Comparison of ENCODE assay signal across 8 mouse cellular contexts in genomic region chr7:78912253-78912973, GRCm38 (mm10). TPM values are rescaled to one million over a fixed set of nuclear protein-coding genes. Genes with fewer than 3 reads are reported as not detected.
DNase-seq lines count a peak whose midpoint lies in the region; ATAC-seq and TF ChIP-seq lines count a peak whose summit lies in the region.

No protein-coding gene starts in this region.

- 0 out of 2 replicates have a peak, but pooled peaks cover 6% of the 10 kb centered on the region for H3K27me3 ChIP-seq in heart, embryonic 12.5 days (replicated peaks)
- no peaks in the 10 kb centered on the region for H3K27me3 ChIP-seq in limb, embryonic 14.5 days (ENCODE audit: control insufficient read depth, insufficient read depth, low read length)
- H3K27me3 ChIP-seq in midbrain, embryonic 13.5 days: 0 out of 2 replicates have a peak, but pooled peaks cover 4% of the 10 kb centered on the region
- H3K27me3 ChIP-seq in stomach, embryonic 16.5 days (ENCODE audit: control insufficient read depth, insufficient read depth, low read length): no peaks in the 10 kb centered on the region

- TF ChIP-seq CTCF in brain, embryonic 14.5 days (IDR thresholded peaks at IDR 0.05; ENCODE audit: borderline replicate concordance, extremely low read depth, insufficient read depth, insufficient read length): no peak

- H3K27ac ChIP-seq in heart, embryonic 12.5 days (ENCODE audit: poor library complexity, severe bottlenecking): no peak overlapping the region
- no peak overlapping the region for H3K27ac ChIP-seq in limb, embryonic 14.5 days (replicated peaks; ENCODE audit: low read depth, low read length)
- H3K27ac ChIP-seq in midbrain, embryonic 13.5 days: no peak overlapping the region
- H3K27ac ChIP-seq in stomach, embryonic 16.5 days (ENCODE audit: low read length): peak overlapping the region; percentile 80

- TF ChIP-seq POLR2A in brain, embryonic 14.5 days (IDR thresholded peaks at IDR 0.05; ENCODE audit: borderline replicate concordance, extremely low read depth, insufficient read depth, insufficient read length, poor library complexity, severe bottlenecking): no peak
- no peak for TF ChIP-seq POLR2A in limb, embryonic 14.5 days (IDR thresholded peaks at IDR 0.05; ENCODE audit: borderline replicate concordance, extremely low read depth, insufficient read depth, insufficient read length)

- peaks cover 21% of the 10 kb centered on the region for H3K4me1 ChIP-seq in heart, embryonic 12.5 days (replicated peaks)
- H3K4me1 ChIP-seq in limb, embryonic 14.5 days (ENCODE audit: control insufficient read depth, insufficient read depth, low read length): peaks cover 8% of the 10 kb centered on the region; the same call in 1 of the 2 replicates
- peaks cover 28% of the 10 kb centered on the region for H3K4me1 ChIP-seq in midbrain, embryonic 13.5 days (replicated peaks)
- H3K4me1 ChIP-seq in stomach, embryonic 16.5 days (ENCODE audit: control insufficient read depth, insufficient read depth, low read length): peaks cover 24% of the 10 kb centered on the region

- H3K4me2 ChIP-seq in heart, embryonic 12.5 days: peak overlapping the region; percentile 68
- H3K4me2 ChIP-seq in limb, embryonic 14.5 days (replicated peaks; ENCODE audit: low read depth, low read length, severe bottlenecking): peak overlapping the region; percentile 32
- peak overlapping the region; percentile 45 for H3K4me2 ChIP-seq in midbrain, embryonic 13.5 days (replicated peaks)
- peak overlapping the region; percentile 49 for H3K4me2 ChIP-seq in stomach, embryonic 16.5 days (ENCODE audit: low read depth, low read length)

- no peaks in the 10 kb centered on the region for H3K9me3 ChIP-seq in heart, embryonic 12.5 days (replicated peaks)
- no peaks in the 10 kb centered on the region for H3K9me3 ChIP-seq in limb, embryonic 14.5 days (ENCODE audit: control insufficient read depth, low read length)
- H3K9me3 ChIP-seq in midbrain, embryonic 13.5 days: no peaks in the 10 kb centered on the region
- no peaks in the 10 kb centered on the region for H3K9me3 ChIP-seq in stomach, embryonic 16.5 days (replicated peaks; ENCODE audit: control insufficient read depth, low read length)

- no peak for ATAC-seq in heart, embryonic 12.5 days (ENCODE audit: insufficient number of reproducible peaks, low FRiP score)
- ATAC-seq in limb, embryonic 14.5 days (ENCODE audit: low FRiP score, low read depth): peak; percentile 23; the same call in 1 of the 2 replicates
- ATAC-seq in midbrain, embryonic 13.5 days: 0 out of 2 replicates have a peak, but pooled peaks have one; percentile 4
- ATAC-seq in stomach, embryonic 16.5 days (ENCODE audit: insufficient read depth, low FRiP score): no peak

- 16% methylated on average over 20 of the region's 20 CpGs for WGBS in heart, embryonic 12.5 days
- WGBS in limb, embryonic 14.5 days: 27% methylated on average over 20 of the region's 20 CpGs
- WGBS in midbrain, embryonic 13.5 days: 10% methylated on average over 20 of the region's 20 CpGs
- 18% methylated on average over 20 of the region's 20 CpGs for WGBS in stomach, embryonic 16.5 days

- peak overlapping the region; percentile 30 for H3K4me3 ChIP-seq in heart, embryonic 12.5 days
- H3K4me3 ChIP-seq in limb, embryonic 14.5 days (replicated peaks; ENCODE audit: low read length): no peak overlapping the region
- H3K4me3 ChIP-seq in midbrain, embryonic 13.5 days (replicated peaks): peak overlapping the region; percentile 20
- H3K4me3 ChIP-seq in stomach, embryonic 16.5 days (replicated peaks; ENCODE audit: low read length): peak overlapping the region; percentile 26

- H3K9ac ChIP-seq in heart, embryonic 12.5 days: 0 out of 2 replicates have a peak overlapping the region, but pooled peaks have one; percentile 39
- H3K9ac ChIP-seq in limb, embryonic 14.5 days (ENCODE audit: low read depth, low read length, severe bottlenecking): no peak overlapping the region
- no peak overlapping the region for H3K9ac ChIP-seq in midbrain, embryonic 13.5 days (replicated peaks)
- peak overlapping the region; percentile 58 for H3K9ac ChIP-seq in stomach, embryonic 16.5 days (ENCODE audit: low read length)

- peaks cover 6% of the 10 kb centered on the region for H3K36me3 ChIP-seq in heart, embryonic 12.5 days
- peaks cover 8% of the 10 kb centered on the region; the same call in 1 of the 2 replicates for H3K36me3 ChIP-seq in limb, embryonic 14.5 days (ENCODE audit: control insufficient read depth, insufficient read depth, low read length)
- peaks cover 8% of the 10 kb centered on the region; the same call in 1 of the 2 replicates for H3K36me3 ChIP-seq in midbrain, embryonic 13.5 days
- H3K36me3 ChIP-seq in stomach, embryonic 16.5 days (ENCODE audit: control insufficient read depth, insufficient read depth, low read length): 0 out of 2 replicates have a peak, but pooled peaks cover 5% of the 10 kb centered on the region

- peak; percentile 81 for DNase-seq in A20 (ENCODE audit: low read depth, low spot score)
- peak; percentile 58 for DNase-seq in brain, embryonic 14.5 days (ENCODE audit: low read depth)
- no peak for DNase-seq in limb, embryonic 14.5 days (ENCODE audit: low spot score)
- no peak for DNase-seq in frontal cortex, postnatal 10 days (ENCODE audit: low spot score in 2 of 2)
- no peak for DNase-seq in adrenal gland, adult 18-20 months (ENCODE audit: low spot score in 2 of 2)

RNA-seq across cellular contexts. Expression of gene Isg20, which starts 0.8 kb away (rescaled TPM):
- polyA plus RNA-seq in brain, embryonic 14.5 days (2012; rRNA removed): 1.4 and 1.8 TPM in 2 replicates
- polyA plus RNA-seq in heart, embryonic 12.5 days (2016; fragmentation: Nextera tagmentation; extraction: Ambion mirVana): 0.63 and 0.72 TPM in 2 replicates
- polyA plus RNA-seq in limb, embryonic 14.5 days (2012; rRNA removed): 2.0 and 2.5 TPM in 2 replicates
- polyA plus RNA-seq in limb, embryonic 14.5 days (2014; fragmentation: Nextera tagmentation; extraction: Ambion mirVana): 1.5 and 1.6 TPM in 2 replicates
- 0.21 and 0.40 TPM in 2 replicates for polyA plus RNA-seq in midbrain, embryonic 13.5 days (2015; fragmentation: Nextera tagmentation; extraction: Ambion mirVana)
- 22.4 and 24.3 TPM in 2 replicates for polyA plus RNA-seq in stomach, embryonic 16.5 days (2015; fragmentation: Nextera tagmentation; extraction: Ambion mirVana)
- total RNA-seq in adrenal gland, adult 18-20 months (2021): 10 to 100 TPM in 1 of 2 experiments, 1 to 10 TPM in 1; 5.4 to 12.2 TPM

RNA-seq across cellular contexts. Expression of gene Aen, which starts 16.8 kb away (rescaled TPM):
- 34.3 and 34.7 TPM in 2 replicates for polyA plus RNA-seq in brain, embryonic 14.5 days (2012; rRNA removed)
- polyA plus RNA-seq in heart, embryonic 12.5 days (2016; fragmentation: Nextera tagmentation; extraction: Ambion mirVana): 34.2 and 36.3 TPM in 2 replicates
- 26.1 and 29.2 TPM in 2 replicates for polyA plus RNA-seq in limb, embryonic 14.5 days (2012; rRNA removed)
- 33.8 and 34.1 TPM in 2 replicates for polyA plus RNA-seq in limb, embryonic 14.5 days (2014; fragmentation: Nextera tagmentation; extraction: Ambion mirVana)
- polyA plus RNA-seq in midbrain, embryonic 13.5 days (2015; fragmentation: Nextera tagmentation; extraction: Ambion mirVana): 47.0 and 49.9 TPM in 2 replicates
- polyA plus RNA-seq in stomach, embryonic 16.5 days (2015; fragmentation: Nextera tagmentation; extraction: Ambion mirVana): 35.9 and 38.4 TPM in 2 replicates
- 10 to 100 TPM; 45.7 to 52.2 TPM for total RNA-seq in adrenal gland, adult 18-20 months (2021)

Comparison
In these comparisons a context has a peak if more than half of its experiments do, and no peak if none do; other contexts are left out.
1. DNase-seq: peak in A20 (single experiment) and brain, embryonic 14.5 days (single experiment); none in limb, embryonic 14.5 days (single experiment), frontal cortex, postnatal 10 days (0 of 2) and adrenal gland, adult 18-20 months (0 of 2).
2. ATAC-seq: peak in limb, embryonic 14.5 days (single experiment) and midbrain, embryonic 13.5 days (single experiment); none in heart, embryonic 12.5 days (single experiment) and stomach, embryonic 16.5 days (single experiment).
3. H3K9ac ChIP-seq: peak in heart, embryonic 12.5 days (single experiment) and stomach, embryonic 16.5 days (single experiment); none in limb, embryonic 14.5 days (single experiment) and midbrain, embryonic 13.5 days (single experiment).
4. Peak in every context shown above with its lines, with median percentiles within 50 percentile points of each other: H3K4me2 ChIP-seq.